Mouse (Mus musculus): ENCODE results near the gene Usp3.
A peak's percentile ranks its signal among the peaks of the same experiment; 100 is the strongest.

Gene Usp3

DNA sequence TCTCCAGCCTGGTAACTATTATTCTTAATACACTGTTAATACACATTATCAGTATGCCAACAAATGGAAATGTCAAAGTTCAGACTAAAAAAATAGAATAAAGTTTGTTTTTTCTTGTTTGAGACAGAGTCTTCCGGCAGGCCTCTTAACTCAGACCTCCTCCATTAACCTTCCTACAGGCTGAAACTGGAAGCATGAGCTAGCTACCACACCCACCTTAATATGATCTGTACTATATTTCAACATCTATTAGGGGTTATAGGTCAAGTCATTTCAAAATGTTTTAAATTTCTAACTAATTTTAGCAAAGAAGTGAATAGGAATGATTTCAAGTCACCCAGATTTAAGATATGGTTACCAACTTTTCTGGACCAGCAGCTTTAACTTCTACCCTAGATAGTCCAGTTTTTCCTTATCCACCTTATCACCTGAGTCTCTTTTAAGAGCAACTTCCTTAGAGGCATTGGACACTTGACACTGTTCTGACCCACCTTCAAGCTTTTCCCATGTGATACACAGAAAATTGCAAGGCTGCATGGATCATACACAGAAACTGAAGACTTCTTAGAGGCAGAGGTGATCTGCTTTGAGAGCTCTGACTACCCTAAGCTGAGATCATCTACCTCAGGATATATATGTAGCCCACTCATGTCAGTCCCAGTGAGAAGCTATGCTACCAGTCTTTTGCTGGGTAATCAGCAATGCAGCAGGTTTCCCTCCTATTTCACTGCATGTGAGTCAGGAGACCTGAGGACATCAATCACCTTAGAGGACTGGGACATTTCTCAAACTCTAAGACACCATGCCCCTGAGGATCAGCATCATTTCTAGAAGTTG lies 17.7 kb downstream of the Usp3 start:
- no peak for DNase-seq (ENCODE audit: low read depth in 1 of 2, low spot score in 2 of 2)

- DNase-seq (ENCODE audit: low read depth in 1 of 2, low spot score in 2 of 2), result no peak
These were observed 20.8 kb downstream of the Usp3 start for GRCm38 (mm10) chr9:66571986-66572700.

DNA sequence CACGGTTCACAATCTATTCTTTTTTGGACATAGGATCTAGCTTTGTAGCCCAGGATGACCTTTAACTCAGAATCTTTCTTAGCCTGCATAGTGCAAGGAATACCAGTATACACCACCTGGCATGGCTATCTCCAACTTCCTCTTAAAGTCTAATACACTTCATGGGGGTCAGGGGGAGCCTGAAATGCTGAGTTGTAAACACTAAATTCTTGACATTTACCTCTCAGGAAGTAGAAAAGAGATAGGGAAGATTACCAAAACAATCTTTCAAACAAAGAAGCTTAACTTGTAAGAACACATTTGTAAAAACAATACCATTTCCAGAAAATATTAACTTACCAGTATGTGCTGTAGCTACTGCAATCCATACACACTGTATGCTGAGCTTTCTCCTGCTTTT lies 30.7 kb downstream of the Usp3 start:
- DNase-seq (ENCODE audit: low read depth in 1 of 2, low spot score in 2 of 2), result no peak

- no peak for DNase-seq (ENCODE audit: low read depth in 1 of 2, low spot score in 2 of 2)
These were observed 31.4 kb downstream of the Usp3 start for GRCm38 (mm10) chr9:66561496-66561895.

GRCm38 (mm10) chr9:66560728-66561127 lies 32.2 kb downstream of the Usp3 start:
- DNase-seq (ENCODE audit: low read depth in 1 of 2, low spot score in 2 of 2), result no peak

GRCm38 (mm10) chr9:66560295-66560694 lies 32.6 kb downstream of the Usp3 start:
- DNase-seq (ENCODE audit: low read depth in 1 of 2, low spot score in 2 of 2), result no peak

- no peak for DNase-seq (ENCODE audit: low read depth in 1 of 2, low spot score in 2 of 2)
These were observed 34.0 kb downstream of the Usp3 start for GRCm38 (mm10) chr9:66558971-66559370.

DNA sequence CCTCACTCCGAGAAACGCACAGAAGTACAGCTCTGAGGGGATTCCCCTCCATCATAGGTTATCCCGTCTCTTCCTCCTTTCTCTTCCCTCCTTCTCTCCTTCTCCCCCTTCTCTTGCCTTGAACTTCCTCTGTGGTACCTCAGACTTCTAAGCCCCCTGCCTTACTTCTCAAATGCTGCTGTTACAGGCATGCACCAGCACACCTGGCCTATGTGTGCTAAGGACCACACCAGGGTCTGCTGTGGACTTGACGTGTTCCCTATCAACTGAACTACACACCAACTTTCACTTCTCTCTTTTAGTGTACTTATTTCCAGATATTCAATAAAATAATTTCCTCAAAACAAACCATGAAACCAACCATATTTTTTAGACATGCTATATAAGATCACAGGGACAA lies 50.2 kb downstream of the Usp3 start:
- DNase-seq (ENCODE audit: low read depth in 1 of 2, low spot score in 2 of 2), result no peak

DNA sequence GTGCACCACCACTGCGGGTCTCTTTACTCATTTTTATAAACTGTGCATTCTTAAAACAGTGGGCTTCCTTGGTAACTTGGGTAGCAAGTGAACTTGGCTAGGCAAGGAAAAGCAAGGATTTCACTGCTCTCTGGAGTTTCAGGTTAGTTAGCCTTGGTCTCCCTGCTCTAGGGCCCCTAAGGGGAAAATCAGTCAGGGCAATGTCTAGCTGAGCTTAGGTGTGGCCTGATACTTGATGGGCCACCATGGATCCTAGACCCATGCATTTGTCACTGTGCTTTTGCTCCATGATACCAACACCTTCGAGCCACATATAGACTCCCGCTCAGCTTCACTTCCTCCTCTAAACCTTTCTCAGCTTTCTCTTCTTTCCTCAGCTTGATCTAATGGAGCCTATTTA lies 71.3 kb downstream of the Usp3 start:
- DNase-seq (ENCODE audit: low read depth in 1 of 2, low spot score in 2 of 2), result no peak

- DNase-seq (ENCODE audit: low read depth in 1 of 2, low spot score in 2 of 2), result no peak
These were observed 72.6 kb downstream of the Usp3 start for GRCm38 (mm10) chr9:66520299-66520698.

GRCm38 (mm10) chr9:66518901-66519300 lies 74.0 kb downstream of the Usp3 start:
- DNase-seq (ENCODE audit: low read depth in 1 of 2, low spot score in 2 of 2), result no peak

DNA sequence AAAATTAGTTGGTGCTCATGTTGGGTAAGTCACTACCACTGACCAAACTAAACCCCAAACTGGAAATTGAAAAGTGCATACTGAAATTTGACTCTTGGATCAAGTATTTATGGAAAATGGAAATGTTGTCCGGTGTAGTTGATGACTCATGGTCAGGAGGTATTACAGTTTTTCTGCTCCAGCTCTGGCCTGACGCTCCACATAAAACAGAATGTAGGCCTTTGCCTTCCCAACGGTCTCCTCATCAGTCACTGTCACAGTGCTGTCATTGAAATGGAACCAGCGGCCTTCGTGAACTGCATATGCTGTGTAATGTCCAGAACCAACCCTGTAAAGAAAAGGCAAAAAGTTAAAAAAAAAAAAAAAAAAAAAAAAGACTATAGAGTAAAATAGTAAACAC lies 74.7 kb downstream of the Usp3 start:
- DNase-seq (ENCODE audit: low read depth in 1 of 2, low spot score in 2 of 2), result no peak

- DNase-seq (ENCODE audit: low read depth in 1 of 2, low spot score in 2 of 2), result no peak
These were observed 75.2 kb downstream of the Usp3 start for GRCm38 (mm10) chr9:66517746-66518145.

DNA sequence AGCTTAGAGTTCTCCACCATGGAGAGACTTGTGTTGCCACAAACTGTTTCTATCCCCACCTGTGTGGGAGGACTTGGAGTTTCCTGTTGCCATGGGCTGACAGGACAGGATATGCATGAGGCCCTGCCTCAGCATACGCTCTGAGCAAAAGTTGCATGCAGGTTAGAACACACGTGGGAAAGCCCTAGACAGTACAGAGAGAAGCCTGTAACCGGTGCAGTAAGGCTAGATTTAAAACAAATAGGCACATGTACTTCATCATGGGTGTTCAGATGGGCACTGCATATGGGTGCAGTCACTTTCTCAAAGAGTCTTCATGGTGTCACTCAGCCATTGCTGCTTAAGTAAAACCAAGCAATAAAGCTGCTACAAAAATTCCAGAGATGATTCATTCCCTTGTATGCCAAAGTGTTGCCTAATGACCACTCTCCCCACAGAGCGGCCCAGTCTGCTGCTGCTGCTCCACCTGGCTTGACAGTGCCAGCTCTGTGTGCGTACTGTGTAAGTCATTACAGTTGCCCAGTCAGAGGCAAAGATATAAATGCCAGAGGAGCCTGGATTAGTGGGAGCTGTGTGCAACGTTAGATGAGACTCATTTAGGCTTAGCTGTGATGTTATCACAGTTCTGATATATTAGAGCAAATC lies 76.5 kb downstream of the Usp3 start:
- DNase-seq (ENCODE audit: low read depth in 1 of 2, low spot score in 2 of 2), result no peak

DNA sequence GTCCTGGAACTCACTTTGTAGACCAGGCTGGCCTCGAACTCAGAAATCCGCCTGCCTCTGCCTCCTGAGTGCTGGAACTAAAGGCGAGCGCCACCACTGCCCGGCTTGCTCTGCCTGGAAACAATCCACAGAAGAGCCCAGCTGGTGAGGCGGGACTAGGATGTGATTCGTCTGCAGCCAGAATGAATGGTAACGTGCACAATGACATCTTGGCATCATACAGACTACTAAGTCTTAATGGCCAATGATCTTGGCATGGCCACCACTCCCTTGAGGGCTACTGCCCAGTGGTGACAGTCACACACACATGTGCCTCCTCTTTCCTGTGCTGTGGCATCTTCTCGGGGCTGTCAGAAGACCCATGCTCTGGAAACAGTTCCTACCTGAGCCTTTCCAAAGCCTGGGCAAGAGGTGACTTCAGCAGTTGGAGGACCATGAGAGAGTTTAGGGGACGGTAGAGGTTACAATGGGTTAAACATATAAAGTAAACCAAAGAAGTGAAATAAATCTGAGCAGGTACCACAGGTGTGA lies 77.2 kb downstream of the Usp3 start:
- DNase-seq (ENCODE audit: low read depth in 1 of 2, low spot score in 2 of 2), result no peak

- DNase-seq (ENCODE audit: low read depth in 1 of 2, low spot score in 2 of 2), result no peak
These were observed 77.8 kb downstream of the Usp3 start for GRCm38 (mm10) chr9:66515115-66515514.

- DNase-seq (ENCODE audit: low read depth in 1 of 2, low spot score in 2 of 2), result no peak
These were observed 78.6 kb downstream of the Usp3 start, which contains the start of gene Fbxl22 for GRCm38 (mm10) chr9:66514256-66514770. Gene Fbxl22 (minus strand): TSS chr9:66514593.

DNA sequence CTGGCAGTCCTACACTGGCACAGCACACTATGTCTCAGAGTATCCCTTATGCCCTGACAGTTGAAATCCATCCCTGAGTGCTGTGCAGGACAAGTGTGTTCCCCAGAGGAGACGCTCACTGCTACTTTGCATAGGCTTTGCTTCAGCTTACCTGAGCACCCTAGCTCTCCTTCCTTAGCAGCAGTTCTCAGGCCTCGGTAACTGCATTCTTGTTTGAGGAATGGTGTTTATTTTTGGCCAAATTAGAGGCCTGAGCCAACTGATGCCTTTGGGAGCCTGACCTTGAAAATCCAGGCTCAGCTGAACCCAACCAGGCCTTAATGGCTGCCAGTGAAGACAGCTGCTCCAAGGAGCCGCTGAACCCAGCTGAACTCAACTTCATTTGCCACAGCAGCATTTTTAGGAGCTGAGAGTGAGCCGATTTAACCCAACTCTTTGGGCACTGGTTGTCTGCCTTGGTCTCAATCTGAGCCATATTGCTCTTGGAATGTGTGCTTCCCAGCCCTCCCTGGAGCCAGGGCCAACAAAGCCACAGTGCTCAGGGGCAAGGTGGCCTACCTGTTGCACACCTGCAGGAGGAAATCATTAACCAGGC lies 79.2 kb downstream of the Usp3 start:
- no peak for DNase-seq (ENCODE audit: low read depth in 1 of 2, low spot score in 2 of 2)

DNA sequence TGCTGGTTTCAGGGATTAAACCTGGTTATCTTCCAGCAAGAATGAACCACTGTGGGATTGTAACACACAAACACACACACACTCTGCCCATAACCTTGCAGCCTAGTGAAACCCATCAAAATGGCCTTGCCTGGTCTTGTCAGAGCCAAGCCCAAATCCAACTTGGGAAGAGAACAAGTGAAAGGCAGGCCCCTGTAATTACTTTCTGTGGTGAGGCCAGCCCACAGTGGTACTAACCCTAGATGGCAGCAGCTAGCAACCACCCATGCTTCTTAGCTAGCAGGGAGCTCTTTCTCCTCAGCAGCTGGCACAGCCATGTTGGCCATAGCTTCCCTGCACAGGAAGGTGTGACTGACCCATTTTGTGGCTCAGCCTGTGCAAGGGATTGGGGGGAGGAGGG lies 79.8 kb downstream of the Usp3 start:
- DNase-seq (ENCODE audit: low read depth in 1 of 2, low spot score in 2 of 2), result no peak

GRCm38 (mm10) chr9:66512351-66512671 lies 80.6 kb downstream of the Usp3 start:
- peak; percentile 21 to 63 for DNase-seq (ENCODE audit: low read depth in 1 of 2, low spot score in 2 of 2)

Data from monocyte, adult 2 months (primary cell).